Mouse (Mus musculus): ENCODE measurements at regions not wholly inside any gene's neighbourhood (a gene's known extent, or its start where the extent isn't known, plus 50 kb on each side); places are given as distances from the start of the nearest gene placed in this dataset.

GRCm38 (mm10) chr10:67598590-67599047 lies 49.9 kb upstream of the Ado start:
- DNase-seq: no peak
